Mouse (Mus musculus) hindbrain, embryonic 11.5 days (tissue): ENCODE measurements around the gene Gm21969. TPM values are rescaled to one million over a fixed set of nuclear protein-coding genes. Genes with fewer than 3 reads are reported as not detected.

Experiments used
- ATAC-seq: fragments of 200-750 bp; cut with Nextera tagmentation; 2 replicates; pipeline ENCODE4 v1.8.0; 2017; ENCODE audit warnings: mild to moderate bottlenecking, moderate TSS enrichment, moderate library complexity; ENCODE audit not compliant: low FRiP score
- DNase-seq: peaks from one replicate; pipeline ENCODE4 v3.0.0-alpha.2; 2015; ENCODE audit warnings: low spot score
- H3K27ac ChIP-seq: fragments of 300-500 bp; sonication (generic); 2 replicates; pipeline ENCODE4 v1.5.1; 2014; ENCODE audit warnings: mild to moderate bottlenecking, low read depth, low read length
- H3K27me3 ChIP-seq: fragments of 300-500 bp; sonication (generic); 2 replicates; pipeline ENCODE4 v1.6.1; 2014; ENCODE audit warnings: mild to moderate bottlenecking, low read length, moderate library complexity, mixed read lengths; ENCODE audit not compliant: control insufficient read depth, insufficient read depth
- H3K36me3 ChIP-seq: fragments of 300-500 bp; sonication (generic); 2 replicates; pipeline ENCODE4 v1.6.1; 2014; ENCODE audit warnings: mild to moderate bottlenecking, low read length, moderate library complexity, mixed read lengths; ENCODE audit not compliant: control insufficient read depth, insufficient read depth
- H3K4me1 ChIP-seq: fragments of 300-500 bp; sonication (generic); replicated peaks from 2 replicates; pipeline ENCODE4 v1.6.1; 2014; ENCODE audit warnings: low read length, mixed read lengths; ENCODE audit not compliant: control insufficient read depth, insufficient read depth
- H3K4me2 ChIP-seq: fragments of 300-500 bp; sonication (generic); replicated peaks from 2 replicates; pipeline ENCODE4 v1.6.1; 2014; ENCODE audit warnings: mild to moderate bottlenecking, low read depth, low read length
- H3K4me3 ChIP-seq: fragments of 300-500 bp; sonication (generic); 2 replicates; pipeline ENCODE4 v1.5.1; 2014; ENCODE audit warnings: low read depth, low read length
- H3K9ac ChIP-seq: fragments of 300-500 bp; sonication (generic); 2 replicates; pipeline ENCODE4 v1.6.1; 2014; ENCODE audit warnings: low read depth, low read length
- H3K9me3 ChIP-seq: fragments of 300-500 bp; sonication (generic); 2 replicates; pipeline ENCODE4 v1.6.1; 2016; ENCODE audit warnings: low read length; ENCODE audit not compliant: control insufficient read depth
- WGBS: fragments of 180-500 bp; shearing (Covaris S2); extraction: QIAGEN DNeasy Blood & Tissue Kit; methylation state at CpG from one replicate; pipeline ENCODE4 v1.1.7; 2014; 5-methylcytosine and 5-hydroxymethylcytosine counted together
- polyA plus RNA-seq: library from polyadenylated mRNA; unstranded; fragments of >200 nt; fragmentation: Nextera tagmentation; extraction: Ambion mirVana; gene quantifications from 2 replicates; pipeline ENCODE4 v1.2.1, GENCODE M21; 2014

The Gm21969 gene
- polyA plus RNA-seq, 1 experiment from 2014 or later, result not detected

DNA sequence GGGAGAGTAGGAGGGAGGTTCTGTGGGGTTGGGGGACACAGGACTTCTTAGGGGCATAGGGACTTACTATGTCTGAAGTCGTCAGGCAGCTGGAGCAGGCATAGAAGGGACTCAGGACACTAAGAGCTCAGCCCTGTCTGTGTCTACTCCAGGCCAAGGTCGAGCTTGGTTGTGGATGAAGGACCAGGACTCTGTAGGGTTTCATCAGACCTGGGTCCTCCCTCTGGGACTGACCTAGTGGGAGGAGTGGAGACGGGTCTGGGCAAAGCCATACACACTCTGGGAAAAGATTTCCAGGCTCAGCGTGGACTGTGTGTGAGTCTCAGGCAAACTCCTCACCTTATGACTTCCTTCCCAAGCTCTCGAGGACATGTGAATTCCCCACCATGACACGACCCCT lies 16.8 kb downstream of the Gm21969 start:
- no peak overlapping the region for H3K9ac ChIP-seq
- H3K4me2 ChIP-seq, result no peak overlapping the region
- 76% methylated on average over 6 of the region's 6 CpGs for WGBS
- no peak overlapping the region for H3K27ac ChIP-seq
- ATAC-seq (no peak), DNase-seq (no peak)
- no peaks in the 10 kb centered on the region for H3K27me3 ChIP-seq
- no peak overlapping the region for H3K4me3 ChIP-seq
- 0 out of 2 replicates have a peak, but pooled peaks cover 8% of the 10 kb centered on the region for H3K4me1 ChIP-seq
- no peaks in the 10 kb centered on the region for H3K36me3 ChIP-seq
- H3K9me3 ChIP-seq, result no peaks in the 10 kb centered on the region

DNA sequence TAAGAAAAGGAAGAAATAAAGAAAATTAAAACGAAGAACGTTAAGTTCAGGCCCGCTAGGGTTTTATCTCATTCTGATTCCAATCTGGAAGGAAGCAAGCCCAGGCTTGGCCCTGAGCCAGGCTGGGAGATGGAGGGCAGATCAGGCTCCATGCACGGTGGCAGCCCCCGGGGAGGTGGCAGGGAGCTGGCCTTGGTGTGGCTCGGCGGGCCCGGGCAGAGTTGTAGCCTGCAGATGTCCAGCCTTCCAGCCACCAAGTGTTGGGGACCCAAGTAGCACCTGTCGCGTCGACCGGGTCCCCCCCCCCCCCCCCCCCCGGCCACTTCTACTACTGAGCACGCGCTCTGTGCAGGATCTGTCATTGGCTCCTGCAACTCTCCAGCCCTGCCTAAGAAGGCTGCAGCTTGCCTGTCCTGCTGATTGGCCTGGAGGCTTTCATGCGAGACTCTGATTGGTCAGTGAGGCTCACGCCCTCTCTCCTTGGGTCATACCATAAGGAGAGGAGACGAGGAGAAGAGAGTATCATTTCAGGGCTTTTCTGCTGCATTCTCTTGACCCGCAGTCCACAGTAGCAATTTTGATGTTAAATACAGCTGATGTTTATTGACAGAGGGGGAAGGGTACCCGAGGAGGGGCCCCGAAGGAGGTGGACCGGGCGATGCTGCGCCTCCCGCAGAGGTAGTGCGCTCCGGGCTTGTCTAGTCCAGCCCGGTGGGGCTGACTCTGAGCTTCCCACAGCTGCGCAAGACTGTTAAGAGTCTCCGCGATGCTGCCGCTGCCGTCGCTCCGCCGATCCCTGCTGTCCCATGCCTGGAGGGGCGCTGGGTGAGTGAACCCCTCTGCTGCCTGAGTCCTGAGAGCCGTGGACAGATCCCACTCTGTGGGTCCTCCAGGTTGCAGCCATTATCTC lies 19.6 kb downstream of the Gm21969 start, which contains the start of gene Aldh4a1:
Gene Aldh4a1 (plus strand): TSS at position 494 of the 910 bp plus-strand sequence.
- Histone ChIP-seq H3K27me3 (no peaks in the 10 kb centered on the region), H3K4me3 (peak within 1 kb of the TSS; percentile 69), H3K4me1 (0 out of 2 replicates have a peak, but pooled peaks cover 7% of the 10 kb centered on the region), H3K9me3 (no peaks in the 10 kb centered on the region), H3K27ac (peak within 1 kb of the TSS; percentile 74), H3K4me2 (peak within 1 kb of the TSS; percentile 86), H3K36me3 (no peaks in the 10 kb centered on the region), H3K9ac (peak within 1 kb of the TSS; percentile 68)
- ATAC-seq (peak; percentile 100), DNase-seq (peak; percentile 88)
- under 1% methylated on average over 33 of the region's 38 CpGs for WGBS

DNA sequence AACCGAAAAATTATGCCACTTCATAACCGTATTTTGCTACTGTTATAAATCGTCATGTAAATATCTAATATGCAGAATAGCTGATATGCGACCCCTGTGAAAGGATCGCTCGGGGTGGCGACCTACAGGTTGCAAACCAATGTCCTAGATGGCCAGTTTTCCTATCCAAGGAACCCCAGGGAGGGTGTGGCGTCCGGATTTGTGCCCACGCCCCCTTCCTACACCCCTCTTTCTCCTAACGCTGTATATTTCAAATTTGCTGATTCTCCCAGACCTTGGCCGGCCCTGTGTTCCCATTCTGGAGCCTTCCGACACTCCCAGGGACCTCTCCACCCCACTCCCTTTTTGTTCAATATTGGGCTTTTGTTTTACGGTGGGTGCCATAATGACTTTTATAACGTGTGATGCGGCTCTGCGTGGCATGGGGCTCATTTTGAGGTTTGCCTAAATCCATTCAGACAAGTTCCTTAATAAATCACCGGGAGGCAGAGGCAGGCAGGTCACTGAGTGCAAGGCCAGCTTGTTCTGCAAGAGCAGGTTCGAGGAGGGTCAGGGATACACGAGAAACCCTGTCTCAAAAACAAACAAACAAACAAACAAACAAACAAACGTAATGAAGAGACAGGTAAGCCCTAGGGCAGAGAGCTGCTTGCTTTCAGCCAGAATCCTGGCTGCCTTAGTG lies 20.6 kb downstream of the Gm21969 start:
- H3K4me1 ChIP-seq, result 0 out of 2 replicates have a peak, but pooled peaks cover 7% of the 10 kb centered on the region
- peak overlapping the region; percentile 86 for H3K4me2 ChIP-seq
- ATAC-seq, result no peak
- H3K36me3 ChIP-seq, result no peaks in the 10 kb centered on the region
- DNase-seq, result no peak
- H3K27me3 ChIP-seq, result no peaks in the 10 kb centered on the region
- WGBS, result 30% methylated on average over 21 of the region's 21 CpGs
- peak overlapping the region; percentile 69 for H3K4me3 ChIP-seq
- no peaks in the 10 kb centered on the region for H3K9me3 ChIP-seq
- H3K9ac ChIP-seq, result peak overlapping the region; percentile 68
- 0 out of 2 replicates have a peak overlapping the region, but pooled peaks have one; percentile 74 for H3K27ac ChIP-seq

DNA sequence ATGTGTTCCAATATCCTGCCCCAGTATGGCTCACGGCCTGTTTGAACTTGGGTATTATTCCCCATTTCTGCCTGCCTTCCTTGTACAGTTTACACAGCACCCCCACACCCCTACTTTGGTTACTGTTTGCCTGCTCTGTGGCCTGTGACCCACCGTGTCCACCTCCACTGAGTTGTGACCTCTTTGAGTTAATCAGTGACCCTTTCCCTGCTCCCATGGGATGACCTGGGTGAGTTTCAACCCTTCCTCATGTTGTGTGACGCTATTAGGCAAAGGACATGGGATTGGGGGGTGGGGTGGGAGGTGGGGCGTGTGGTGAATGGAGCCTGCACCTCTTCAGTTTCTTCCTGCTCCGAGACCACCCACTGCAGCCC lies 21.1 kb downstream of the Gm21969 start:
- no peak overlapping the region for H3K27ac ChIP-seq
- H3K27me3 ChIP-seq, result no peaks in the 10 kb centered on the region
- WGBS, result 55% methylated on average over 5 of the region's 5 CpGs
- DNase-seq (no peak), ATAC-seq (no peak)
- no peaks in the 10 kb centered on the region for H3K9me3 ChIP-seq
- H3K9ac ChIP-seq, result no peak overlapping the region
- H3K4me3 ChIP-seq, result no peak overlapping the region
- H3K4me1 ChIP-seq, result 0 out of 2 replicates have a peak, but pooled peaks cover 7% of the 10 kb centered on the region
- H3K4me2 ChIP-seq, result peak overlapping the region; percentile 86; the same call in 1 of the 2 replicates
- H3K36me3 ChIP-seq, result no peaks in the 10 kb centered on the region

DNA sequence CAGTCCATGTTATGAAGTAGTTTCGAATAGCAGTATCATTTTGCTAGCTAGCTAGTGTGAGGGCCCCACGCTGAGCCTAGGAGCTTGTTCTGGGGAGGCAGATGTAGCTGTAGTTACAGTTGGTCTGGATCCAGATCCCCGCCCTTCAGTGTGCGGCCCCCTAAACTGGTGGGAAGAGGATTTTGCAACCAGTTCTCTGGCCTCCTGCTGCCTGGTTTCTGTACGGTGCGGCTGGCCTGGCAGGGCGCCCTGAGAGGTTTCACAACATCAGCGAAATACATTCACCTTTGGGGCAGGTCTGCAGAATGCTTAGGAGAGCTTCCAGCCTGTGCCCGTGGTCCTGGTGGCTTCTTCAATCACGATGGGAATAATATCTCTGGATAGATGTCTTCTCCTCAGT lies 21.7 kb downstream of the Gm21969 start:
- Histone ChIP-seq H3K4me1 (0 out of 2 replicates have a peak, but pooled peaks cover 7% of the 10 kb centered on the region), H3K36me3 (no peaks in the 10 kb centered on the region), H3K9ac (no peak overlapping the region), H3K4me2 (no peak overlapping the region), H3K4me3 (no peak overlapping the region), H3K9me3 (no peaks in the 10 kb centered on the region), H3K27me3 (no peaks in the 10 kb centered on the region), H3K27ac (no peak overlapping the region)
- DNase-seq, result no peak
- WGBS, result 80% methylated on average over 10 of the region's 10 CpGs
- ATAC-seq, result no peak

DNA sequence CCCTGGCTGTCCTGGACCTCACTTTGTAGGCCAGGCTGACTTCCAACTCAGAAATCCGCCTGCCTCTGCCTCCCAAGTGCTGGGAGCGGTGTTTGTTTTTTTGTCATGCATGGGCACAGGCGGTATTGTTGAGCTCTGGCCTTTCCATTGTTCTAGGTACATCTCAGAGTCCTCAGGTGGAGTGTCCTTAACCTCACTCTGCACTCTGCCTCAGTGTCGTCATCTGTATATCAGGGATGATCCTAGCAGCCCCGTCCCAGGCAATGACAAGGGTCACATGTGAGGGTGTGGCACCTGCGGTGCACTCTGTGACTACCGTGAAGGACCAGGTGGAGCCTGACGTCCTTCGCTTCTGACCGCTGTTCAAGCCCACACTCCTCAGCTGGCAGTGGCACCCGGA lies 24.4 kb downstream of the Gm21969 start:
- ATAC-seq (no peak), DNase-seq (no peak)
- Histone ChIP-seq H3K36me3 (no peaks in the 10 kb centered on the region), H3K4me3 (no peak overlapping the region), H3K9me3 (no peaks in the 10 kb centered on the region), H3K4me1 (0 out of 2 replicates have a peak, but pooled peaks cover 7% of the 10 kb centered on the region), H3K27ac (no peak overlapping the region), H3K9ac (no peak overlapping the region), H3K27me3 (no peaks in the 10 kb centered on the region), H3K4me2 (no peak overlapping the region)
- WGBS, result 95% methylated on average over 11 of the region's 11 CpGs

DNA sequence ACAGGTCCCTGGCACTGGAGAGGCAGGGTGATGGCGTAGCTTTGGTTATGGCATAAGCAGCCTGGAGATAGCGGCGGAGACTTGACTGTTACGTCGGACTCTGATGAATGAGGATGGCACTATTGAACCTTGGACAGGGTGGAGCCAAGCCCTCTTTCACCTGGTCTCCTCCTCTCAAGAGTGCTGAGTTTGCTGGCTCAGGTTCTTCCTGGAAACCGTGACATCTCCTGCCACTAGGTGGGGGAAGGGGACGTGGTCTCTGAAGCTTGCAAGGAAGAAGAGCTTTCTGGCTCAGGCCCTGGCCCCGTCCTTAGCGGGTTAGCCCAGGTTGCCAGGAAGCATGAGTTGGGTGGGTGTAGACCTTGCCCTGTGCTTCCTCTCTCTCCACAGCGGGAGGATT lies 27.2 kb downstream of the Gm21969 start:
- H3K4me1 ChIP-seq, result no peaks in the 10 kb centered on the region
- H3K4me2 ChIP-seq, result no peak overlapping the region
- no peaks in the 10 kb centered on the region for H3K27me3 ChIP-seq
- DNase-seq, result no peak
- no peak for ATAC-seq
- WGBS, result 67% methylated on average over 10 of the region's 10 CpGs
- no peak overlapping the region for H3K27ac ChIP-seq
- no peak overlapping the region for H3K4me3 ChIP-seq
- H3K9ac ChIP-seq, result no peak overlapping the region
- no peaks in the 10 kb centered on the region for H3K9me3 ChIP-seq
- no peaks in the 10 kb centered on the region for H3K36me3 ChIP-seq

DNA sequence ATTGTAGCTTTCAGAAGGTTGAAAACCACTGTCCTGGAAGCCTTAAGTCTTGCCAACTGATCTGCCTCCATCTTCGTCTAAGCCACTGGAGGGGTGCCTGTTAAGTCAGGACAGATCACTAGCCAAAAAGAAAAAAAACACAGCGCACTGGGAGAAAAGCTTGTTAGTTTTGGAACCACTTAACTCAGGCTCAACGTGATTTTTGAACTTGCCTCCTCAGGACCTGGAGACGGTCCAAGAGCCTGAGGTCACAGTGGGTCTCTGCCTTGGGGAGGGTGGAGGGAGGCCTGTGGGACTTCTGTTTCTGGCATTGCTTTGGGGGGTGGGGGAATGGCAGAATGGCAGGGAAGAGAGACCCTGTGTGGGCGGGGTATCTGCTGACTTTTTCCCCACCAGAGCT lies 28.2 kb downstream of the Gm21969 start:
- DNase-seq, result no peak
- Histone ChIP-seq H3K9ac (no peak overlapping the region), H3K36me3 (no peaks in the 10 kb centered on the region), H3K27ac (no peak overlapping the region), H3K27me3 (no peaks in the 10 kb centered on the region), H3K4me1 (no peaks in the 10 kb centered on the region), H3K4me2 (no peak overlapping the region), H3K4me3 (no peak overlapping the region), H3K9me3 (no peaks in the 10 kb centered on the region)
- no peak for ATAC-seq
- WGBS, result 86% methylated on average over 5 of the region's 5 CpGs
